Mouse (Mus musculus) spleen, adult 2 months (tissue): ENCODE results near the gene Atg7. TPM values are rescaled to one million over a fixed set of nuclear protein-coding genes. Genes with fewer than 3 reads are reported as not detected.
A peak's percentile ranks its signal among the peaks of the same experiment; 100 is the strongest.

ENCODE experiments used
- DNase-seq, 2 experiments: peaks; one replicate each; pipeline versions ENCODE4 v3.0.0 to v3.0.0-alpha.2; 2012 to 2021; ENCODE audit warnings: low spot score in 2 of 2, low read depth in 1 of 2
- H3K27ac ChIP-seq: fragments of 200-500 bp; 2 replicates; pipeline ENCODE4 v1.5.1; 2012; ENCODE audit warnings: low read length, inconsistent platforms; ENCODE audit not compliant: insufficient read depth
- H3K27me3 ChIP-seq: fragments of 200-500 bp; 2 replicates; pipeline ENCODE4 v1.6.1; 2012; ENCODE audit warnings: mild to moderate bottlenecking, moderate library complexity, low read length, inconsistent platforms; ENCODE audit not compliant: control insufficient read depth, insufficient read depth
- H3K36me3 ChIP-seq: fragments of 200-500 bp; 2 replicates; pipeline ENCODE4 v1.6.1; 2012; ENCODE audit warnings: mild to moderate bottlenecking, low read length, inconsistent platforms; ENCODE audit not compliant: control insufficient read depth, insufficient read depth
- H3K4me1 ChIP-seq: fragments of 200-500 bp; 2 replicates; pipeline ENCODE4 v1.6.1; 2011; ENCODE audit warnings: inconsistent platforms; ENCODE audit not compliant: control insufficient read depth, insufficient read depth, insufficient read length
- H3K4me3 ChIP-seq: fragments of 200-500 bp; 2 replicates; pipeline ENCODE4 v1.5.1; 2011; ENCODE audit warnings: mild to moderate bottlenecking, inconsistent platforms; ENCODE audit not compliant: insufficient read depth, insufficient read length; ENCODE audit errors: extremely low read depth
- CTCF ChIP-seq: fragments of 200-500 bp; IDR thresholded peaks from 2 replicates; pipeline ENCODE4 v1.5.1; 2011; ENCODE audit warnings: mild to moderate bottlenecking, inconsistent platforms; ENCODE audit not compliant: insufficient read depth, insufficient read length, insufficient replicate concordance; ENCODE audit errors: extremely low read depth
- POLR2A ChIP-seq: fragments of 200-500 bp; IDR thresholded peaks from 2 replicates; pipeline ENCODE4 v1.6.1; 2011; ENCODE audit warnings: low read depth, low read length, inconsistent platforms
- WGBS: fragments of 180-500 bp; shearing (Covaris S2); methylation state at CpG from one replicate; pipeline ENCODE4 v1.1.7; 2018; 5-methylcytosine and 5-hydroxymethylcytosine counted together
- polyA plus RNA-seq: library from polyadenylated mRNA; depleted of rRNA; stranded (reverse); fragments of >200 nt; gene quantifications from 2 replicates; pipeline ENCODE4 v1.2.3, GENCODE M21; 2012

Atg7 gene
- polyA plus RNA-seq, 1 experiment, result 11.7 TPM

DNA sequence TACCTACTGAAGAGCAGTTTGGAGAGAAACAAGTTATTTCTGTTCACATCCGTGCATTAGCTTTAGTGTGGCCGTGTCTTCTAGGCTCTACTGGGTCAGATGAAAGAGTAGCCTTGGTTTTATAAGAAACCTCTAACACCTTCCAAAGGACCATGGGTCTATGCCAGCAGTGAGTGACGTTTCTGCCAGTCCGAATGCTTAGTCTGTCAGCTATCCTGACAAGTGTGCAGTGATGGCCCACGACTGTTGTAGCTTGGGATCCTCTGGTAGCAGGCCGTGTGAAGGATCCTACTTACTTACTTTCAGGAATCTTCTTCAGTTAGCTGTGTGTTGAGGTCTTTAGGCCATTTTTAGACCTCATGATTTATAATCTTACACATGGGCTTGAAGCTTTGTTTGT lies 123.4 kb downstream of the Atg7 start:
- Histone ChIP-seq H3K27me3 (no peaks in the 10 kb centered on the region), H3K4me3 (no peak overlapping the region), H3K27ac (no peak overlapping the region), H3K4me1 (no peaks in the 10 kb centered on the region), H3K36me3 (no peaks in the 10 kb centered on the region)
- DNase-seq, result no peak
- WGBS, result 95% methylated on average over 6 of the region's 6 CpGs
- TF ChIP-seq CTCF (no peak), POLR2A (no peak)

DNA sequence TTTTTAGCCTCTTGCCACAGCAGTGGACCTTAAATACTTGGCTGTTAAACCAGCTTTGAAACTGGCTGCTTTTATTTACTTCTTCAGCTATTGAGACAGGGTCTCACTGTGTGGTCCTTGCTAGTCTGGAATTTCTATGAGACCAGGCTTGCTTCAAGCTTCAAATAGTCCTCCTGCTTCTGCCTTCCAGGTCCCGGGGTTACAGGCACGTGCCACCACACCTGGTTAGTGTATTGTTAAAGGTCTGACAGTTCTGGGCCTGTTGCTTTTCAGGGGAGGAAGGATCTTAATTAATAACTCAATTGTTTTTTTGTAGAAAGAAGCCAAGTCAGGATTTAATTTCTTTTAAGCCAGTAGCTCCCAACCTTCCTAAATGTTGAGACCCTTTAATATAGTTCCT lies 124.8 kb downstream of the Atg7 start:
- Histone ChIP-seq H3K4me1 (no peaks in the 10 kb centered on the region), H3K27me3 (no peaks in the 10 kb centered on the region), H3K36me3 (no peaks in the 10 kb centered on the region), H3K27ac (no peak overlapping the region), H3K4me3 (no peak overlapping the region)
- TF ChIP-seq CTCF, result no peak
- TF ChIP-seq POLR2A, result no peak
- WGBS, result 92% methylated on average over 2 of the region's 2 CpGs
- no peak for DNase-seq

DNA sequence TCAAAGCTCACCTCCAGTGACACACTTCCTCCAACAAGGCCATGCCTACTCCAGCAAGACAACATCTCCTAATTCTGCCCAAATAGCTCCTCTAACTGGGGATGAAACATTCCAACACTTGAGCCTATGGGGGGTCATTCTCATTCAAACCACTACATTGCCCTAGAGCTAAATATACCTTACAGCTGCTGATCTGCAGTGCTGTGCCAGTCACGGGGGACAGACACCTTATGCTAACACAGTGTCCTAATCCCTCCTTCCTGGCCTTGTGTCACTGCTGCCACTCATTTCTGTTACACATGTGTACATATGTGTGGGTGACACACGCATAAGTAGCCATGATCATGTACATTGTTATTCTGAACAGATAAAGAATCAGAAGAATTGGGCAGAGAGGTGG lies 127.4 kb downstream of the Atg7 start:
- Histone ChIP-seq H3K4me3 (no peak overlapping the region), H3K27me3 (no peaks in the 10 kb centered on the region), H3K4me1 (no peaks in the 10 kb centered on the region), H3K36me3 (no peaks in the 10 kb centered on the region), H3K27ac (no peak overlapping the region)
- no peak for TF ChIP-seq POLR2A
- no peak for TF ChIP-seq CTCF
- DNase-seq, result no peak
- WGBS, result 87% methylated on average over 2 of the region's 2 CpGs

DNA sequence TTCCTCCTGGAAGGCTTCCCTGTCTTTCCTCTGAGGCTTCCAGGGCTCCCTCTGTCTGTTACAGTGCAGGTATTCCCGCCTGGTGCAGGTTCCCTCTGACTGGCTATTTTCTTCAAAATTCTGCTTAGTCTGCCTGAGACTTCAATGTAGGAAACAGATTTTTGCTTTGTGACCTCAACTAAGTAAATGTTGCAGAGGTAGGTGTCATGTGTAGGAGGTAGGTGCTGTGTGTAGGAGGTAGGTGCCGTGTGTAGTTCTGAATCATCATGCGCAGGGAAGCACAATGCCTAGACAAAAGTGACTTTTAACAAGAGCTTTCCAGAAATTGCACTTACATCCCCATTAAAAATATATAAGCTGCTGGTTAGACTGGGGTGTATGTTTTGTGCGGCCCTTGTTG lies 128.6 kb downstream of the Atg7 start:
- no peaks in the 10 kb centered on the region for H3K4me1 ChIP-seq

DNA sequence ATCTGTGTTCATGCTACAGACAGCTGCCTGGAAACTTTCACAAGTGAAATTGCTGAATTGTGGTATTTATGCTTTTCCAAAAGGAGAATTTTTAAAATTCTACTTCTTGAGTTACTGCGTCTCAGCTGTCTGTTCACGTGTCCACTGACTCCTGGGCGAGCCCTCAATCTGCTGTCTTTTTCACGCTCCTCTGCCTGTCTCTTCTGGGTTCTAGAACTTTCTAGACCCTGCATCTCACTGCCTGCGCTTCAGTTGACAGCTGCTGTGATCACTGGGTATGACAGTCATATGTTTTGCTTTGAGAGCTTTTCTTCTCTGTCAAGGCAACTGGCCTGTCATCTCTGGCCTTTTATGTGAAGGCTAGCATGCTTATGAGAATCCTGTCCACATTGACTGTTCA lies 132.3 kb downstream of the Atg7 start:
- no peaks in the 10 kb centered on the region for H3K36me3 ChIP-seq
- peak in 1 of 2 experiments; percentile 15 for DNase-seq
- TF ChIP-seq CTCF, result no peak
- TF ChIP-seq POLR2A, result no peak
- H3K4me3 ChIP-seq, result no peak overlapping the region
- peaks cover 6% of the 10 kb centered on the region; the same call in 1 of the 2 replicates for H3K4me1 ChIP-seq
- H3K27me3 ChIP-seq, result no peaks in the 10 kb centered on the region
- 64% methylated on average over 5 of the region's 5 CpGs for WGBS
- no peak overlapping the region for H3K27ac ChIP-seq

More for the DNA sequence above, 128.6 kb downstream of the Atg7 start:
- no peaks in the 10 kb centered on the region for H3K36me3 ChIP-seq
- TF ChIP-seq POLR2A, result no peak
- no peak for TF ChIP-seq CTCF
- WGBS, result 90% methylated on average over 4 of the region's 4 CpGs
- DNase-seq, result no peak
- H3K27me3 ChIP-seq, result no peaks in the 10 kb centered on the region
- H3K27ac ChIP-seq, result no peak overlapping the region
- H3K4me3 ChIP-seq, result no peak overlapping the region

DNA sequence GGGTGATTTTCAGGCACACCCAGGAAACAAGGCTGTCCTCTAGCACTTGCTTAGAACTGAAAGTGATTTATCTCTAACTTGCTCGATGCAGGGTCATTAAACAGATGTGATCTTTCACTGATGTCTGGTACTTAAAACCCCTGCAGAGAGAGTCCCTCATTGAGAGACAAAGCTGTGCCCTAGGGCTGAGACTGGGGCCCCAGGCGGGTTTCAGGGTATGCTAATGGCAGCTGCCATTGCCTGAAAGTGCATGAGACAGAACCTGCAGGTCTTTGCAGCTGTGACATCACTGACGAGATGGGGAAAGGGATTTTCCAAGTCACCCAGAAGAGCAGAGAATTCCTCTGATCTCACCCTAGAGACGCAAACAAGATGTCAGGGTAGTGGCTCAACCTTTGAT lies 135.0 kb downstream of the Atg7 start:
- Histone ChIP-seq H3K27me3 (no peaks in the 10 kb centered on the region), H3K36me3 (no peaks in the 10 kb centered on the region), H3K27ac (no peak overlapping the region), H3K4me1 (peaks cover 9% of the 10 kb centered on the region; the same call in 1 of the 2 replicates), H3K4me3 (no peak overlapping the region)
- WGBS, result 66% methylated on average over 4 of the region's 4 CpGs
- TF ChIP-seq POLR2A (no peak), CTCF (no peak)
- no peak for DNase-seq

DNA sequence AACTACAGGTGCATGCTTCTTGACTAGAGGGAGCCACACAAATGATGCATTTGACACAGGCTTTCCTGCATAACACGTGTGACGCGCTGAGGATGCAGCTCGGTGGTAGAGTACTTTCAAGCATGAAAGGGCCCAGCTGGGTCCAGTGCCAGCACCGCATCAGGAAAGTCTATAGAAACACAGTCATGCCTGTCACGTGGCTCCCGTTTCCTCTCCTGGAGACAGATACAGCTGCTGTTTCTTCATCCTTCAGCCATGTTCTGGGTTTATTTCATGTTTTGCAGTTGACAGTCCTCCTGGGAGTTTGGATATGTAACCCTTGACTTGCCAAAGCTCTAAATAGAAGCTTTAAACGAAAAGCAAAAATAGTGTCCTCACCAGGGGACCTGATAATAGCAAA lies 135.8 kb downstream of the Atg7 start:
- no peaks in the 10 kb centered on the region for H3K36me3 ChIP-seq
- no peaks in the 10 kb centered on the region for H3K27me3 ChIP-seq
- 54% methylated on average over 8 of the region's 8 CpGs for WGBS
- no peak overlapping the region for H3K4me3 ChIP-seq
- H3K27ac ChIP-seq, result no peak overlapping the region
- TF ChIP-seq CTCF (no peak), POLR2A (no peak)
- peaks cover 9% of the 10 kb centered on the region; the same call in 1 of the 2 replicates for H3K4me1 ChIP-seq
- peak; percentile 9 to 30 for DNase-seq
